Mouse (Mus musculus) liver, postnatal 0 days (tissue): ENCODE results near the gene Mall.

Source experiments
- CTCF ChIP-seq: sonication (generic); IDR thresholded peaks from 2 replicates; pipeline ENCODE4 v1.5.1; 2016; ENCODE audit warnings: antibody characterized with exemption, low read depth
- EP300 ChIP-seq: IDR thresholded peaks from 2 replicates; pipeline ENCODE4 v1.6.1; 2016; ENCODE audit warnings: antibody characterized with exemption, low read depth, mild to moderate bottlenecking

DNA sequence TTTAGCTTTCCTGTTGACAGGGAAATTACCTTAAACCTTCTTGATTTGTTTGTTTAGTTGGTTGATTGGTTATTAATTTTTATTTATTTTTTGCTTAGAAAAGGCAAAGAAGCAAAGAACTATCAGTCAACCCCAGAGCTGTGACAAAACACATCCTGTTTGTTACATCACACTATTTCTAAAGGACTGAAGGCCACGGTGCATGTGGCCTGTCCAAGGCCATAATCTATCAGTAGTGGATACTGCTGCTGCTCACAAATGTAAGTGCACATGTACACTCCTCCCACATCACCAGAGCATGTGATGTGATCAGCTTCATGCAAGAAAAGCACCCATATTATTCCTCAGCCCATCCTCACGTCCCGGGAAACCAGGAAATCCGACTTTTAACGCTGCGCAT is 30.3 kb upstream of the Mall start:
- TF ChIP-seq EP300 (no peak), CTCF (no peak)
